Mouse (Mus musculus): ENCODE data around the gene Acsm4. TPM values are rescaled to one million over a fixed set of nuclear protein-coding genes. Genes with fewer than 3 reads are reported as not detected.
A peak's percentile ranks its signal among the peaks of the same experiment; 100 is the strongest.
"Not testable (repeated sequence)": the region's sequence is repeated elsewhere in the genome, so short reads cannot be mapped to it uniquely, and the experiment has no call there.

The Acsm4 gene
- polyA plus RNA-seq, 1 experiment, result not detected

DNA sequence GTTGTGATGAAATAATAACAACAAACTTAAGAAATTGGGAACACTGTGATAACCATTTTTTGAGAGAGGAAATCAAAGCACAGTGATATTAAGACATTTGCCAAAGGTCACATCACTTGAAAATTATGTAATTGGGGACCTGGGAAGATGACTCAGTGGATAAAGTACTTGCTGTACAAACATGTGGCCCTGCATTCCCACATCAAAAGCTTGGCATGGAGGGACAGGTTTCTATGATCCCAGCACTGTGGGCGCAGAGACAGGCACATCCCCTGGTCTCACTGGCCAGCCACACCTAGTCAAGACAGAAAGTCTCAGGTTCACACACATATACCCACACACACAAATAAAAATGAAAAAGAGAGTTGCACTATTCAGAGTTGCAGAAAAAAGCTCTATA lies 5.1 kb downstream of the Acsm4 start:
- H3K27ac ChIP-seq (ENCODE audit: control insufficient read depth, insufficient read depth, low read depth, low read length, poor library complexity), result no peak overlapping the region
- H3K4me1 ChIP-seq (ENCODE audit: control insufficient read depth, insufficient read depth, low read length), result no peaks in the 10 kb centered on the region
- no peak for TF ChIP-seq POLR2A (IDR thresholded peaks at IDR 0.05; ENCODE audit: borderline replicate concordance, control insufficient read depth, low read depth, low read length)
- no peak for TF ChIP-seq CTCF (IDR thresholded peaks at IDR 0.05; ENCODE audit: control insufficient read depth, insufficient read depth, low read length)
- 70% methylated on average over 1 of the region's 1 CpGs for WGBS
- no peak overlapping the region for H3K4me3 ChIP-seq (replicated peaks; ENCODE audit: control insufficient read depth, low read depth, low read length)

DNA sequence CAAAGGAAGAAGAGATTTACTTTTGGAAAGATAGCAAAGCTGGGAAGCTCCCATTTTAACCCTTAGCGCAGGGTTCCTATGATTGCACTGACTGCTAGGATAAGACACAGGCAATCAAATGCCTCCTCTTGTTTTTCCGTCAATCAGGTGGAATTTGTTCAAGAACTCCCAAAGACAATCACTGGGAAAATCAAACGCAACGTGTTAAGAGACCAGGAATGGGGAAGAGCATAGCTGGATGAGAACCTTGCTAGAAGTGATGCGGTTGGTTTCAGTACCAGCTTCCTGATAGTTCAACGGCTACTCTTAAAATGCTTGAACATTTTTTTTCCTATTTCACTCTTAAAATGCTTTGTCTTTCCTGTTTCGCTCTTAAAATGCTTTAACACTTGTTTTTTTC lies 24.3 kb downstream of the Acsm4 start:
- TF ChIP-seq POLR2A (IDR thresholded peaks at IDR 0.05; ENCODE audit: borderline replicate concordance, control insufficient read depth, low read depth, low read length), result no peak
- TF ChIP-seq CTCF (IDR thresholded peaks at IDR 0.05; ENCODE audit: control insufficient read depth, insufficient read depth, low read length), result no peak
- Histone ChIP-seq H3K4me1 (ENCODE audit: control insufficient read depth, insufficient read depth, low read length) (no peaks in the 10 kb centered on the region), H3K4me3 (replicated peaks; ENCODE audit: control insufficient read depth, low read depth, low read length) (no peak overlapping the region), H3K27ac (ENCODE audit: control insufficient read depth, insufficient read depth, low read depth, low read length, poor library complexity) (no peak overlapping the region)
- WGBS, result 83% methylated on average over 7 of the region's 7 CpGs

DNA sequence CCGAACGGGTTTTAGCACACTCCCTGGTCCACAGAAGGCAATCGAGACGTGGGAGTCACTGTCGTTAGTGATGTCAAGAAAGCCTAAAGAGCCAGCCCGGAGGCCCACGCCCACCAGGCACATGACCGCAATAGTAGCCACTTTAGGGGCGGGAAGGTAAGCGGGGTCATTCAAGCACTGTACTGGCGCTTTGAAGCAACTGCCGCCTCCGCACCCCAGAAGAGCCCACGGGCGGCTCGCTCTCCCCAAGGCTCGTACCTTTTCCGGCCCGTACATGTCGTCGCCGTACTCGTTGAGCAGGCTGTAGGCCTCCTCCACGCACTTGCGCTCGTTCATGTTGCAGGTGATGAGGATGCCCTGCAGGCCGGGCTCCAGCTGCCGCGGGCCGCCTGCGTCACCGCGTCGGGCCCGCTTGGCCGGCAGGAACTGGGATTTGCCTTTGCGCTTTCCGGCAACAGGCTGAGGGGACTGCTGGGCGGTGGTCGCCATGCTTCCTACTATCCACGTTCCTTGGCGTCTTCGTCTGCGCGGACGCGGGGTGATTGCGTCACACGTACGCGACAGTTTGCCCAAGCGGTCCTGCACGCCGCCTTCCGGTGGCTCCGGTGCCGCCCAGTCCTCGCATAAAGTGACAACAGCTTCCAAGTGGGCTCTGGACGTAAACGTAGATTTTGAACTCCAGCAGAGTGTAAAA lies 30.6 kb downstream of the Acsm4 start, which contains the start of gene Thumpd1:
Thumpd1 (minus strand) TSS at position 546 of the 694 bp plus-strand sequence.
- H3K27ac ChIP-seq (ENCODE audit: control insufficient read depth, insufficient read depth, low read depth, low read length, poor library complexity), result no peak within 1 kb of the TSS
- under 1% methylated on average over 60 of the region's 60 CpGs for WGBS
- TF ChIP-seq CTCF (IDR thresholded peaks at IDR 0.05; ENCODE audit: control insufficient read depth, insufficient read depth, low read length) (peak; percentile 59; the same call in 1 of the 2 replicates), POLR2A (IDR thresholded peaks at IDR 0.05; ENCODE audit: borderline replicate concordance, control insufficient read depth, low read depth, low read length) (peak; percentile 67; the same call in 1 of the 2 replicates)
- peak within 1 kb of the TSS; percentile 89 for H3K4me3 ChIP-seq (replicated peaks; ENCODE audit: control insufficient read depth, low read depth, low read length)
- no peaks in the 10 kb centered on the region; the same call in 1 of the 2 replicates for H3K4me1 ChIP-seq (ENCODE audit: control insufficient read depth, insufficient read depth, low read length)

DNA sequence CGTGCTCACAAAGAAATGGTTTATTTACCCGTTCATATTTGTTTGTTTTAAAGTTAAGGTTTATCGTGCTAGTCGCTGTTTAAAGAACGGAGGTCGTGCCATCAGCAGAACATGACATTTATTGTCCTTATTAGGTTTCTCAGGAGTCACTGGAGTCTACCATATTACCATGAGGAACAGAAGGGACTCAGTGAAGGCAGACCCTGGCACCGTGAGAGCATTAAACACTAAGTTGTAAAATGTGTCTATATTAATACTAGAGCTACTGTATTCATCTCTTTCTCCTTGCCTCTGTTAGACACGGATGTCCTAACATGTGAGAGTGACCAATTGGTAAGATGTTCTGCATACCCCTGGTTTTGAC lies 31.1 kb downstream of the Acsm4 start:
- 9% methylated on average over 8 of the region's 8 CpGs for WGBS

DNA sequence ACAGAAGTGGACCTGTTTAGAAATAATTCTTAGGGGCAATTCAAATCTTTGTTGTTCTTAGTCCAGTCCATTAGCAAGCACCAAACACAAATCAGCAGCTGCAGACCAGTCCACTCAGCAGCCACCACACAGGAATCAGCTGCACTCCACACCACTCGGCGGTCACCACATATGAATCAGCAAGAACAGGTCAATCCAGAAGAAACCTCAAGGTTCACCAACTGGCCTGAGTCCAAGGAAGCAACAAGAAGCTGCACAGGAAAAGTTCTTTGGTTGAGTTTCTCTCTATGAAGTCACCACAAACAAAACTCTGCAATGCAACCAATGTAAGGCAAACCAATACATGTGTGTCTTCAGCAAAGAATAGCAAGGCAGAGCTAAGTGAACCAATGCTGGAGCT lies 37.8 kb downstream of the Acsm4 start:
- TF ChIP-seq CTCF (IDR thresholded peaks at IDR 0.05; ENCODE audit: control insufficient read depth, insufficient read depth, low read length), result no peak
- no peak for TF ChIP-seq POLR2A (IDR thresholded peaks at IDR 0.05; ENCODE audit: borderline replicate concordance, control insufficient read depth, low read depth, low read length)
- no peak overlapping the region for H3K27ac ChIP-seq (ENCODE audit: control insufficient read depth, insufficient read depth, low read depth, low read length, poor library complexity)
- WGBS, result 54% methylated on average over 2 of the region's 2 CpGs

More for the DNA sequence above, 31.1 kb downstream of the Acsm4 start:
- Histone ChIP-seq H3K27ac (ENCODE audit: control insufficient read depth, insufficient read depth, low read depth, low read length, poor library complexity) (no peak overlapping the region), H3K4me3 (replicated peaks; ENCODE audit: control insufficient read depth, low read depth, low read length) (peak overlapping the region; percentile 89), H3K4me1 (ENCODE audit: control insufficient read depth, insufficient read depth, low read length) (no peaks in the 10 kb centered on the region; the same call in 1 of the 2 replicates)
- TF ChIP-seq POLR2A (IDR thresholded peaks at IDR 0.05; ENCODE audit: borderline replicate concordance, control insufficient read depth, low read depth, low read length) (no peak), CTCF (IDR thresholded peaks at IDR 0.05; ENCODE audit: control insufficient read depth, insufficient read depth, low read length) (no peak)

DNA sequence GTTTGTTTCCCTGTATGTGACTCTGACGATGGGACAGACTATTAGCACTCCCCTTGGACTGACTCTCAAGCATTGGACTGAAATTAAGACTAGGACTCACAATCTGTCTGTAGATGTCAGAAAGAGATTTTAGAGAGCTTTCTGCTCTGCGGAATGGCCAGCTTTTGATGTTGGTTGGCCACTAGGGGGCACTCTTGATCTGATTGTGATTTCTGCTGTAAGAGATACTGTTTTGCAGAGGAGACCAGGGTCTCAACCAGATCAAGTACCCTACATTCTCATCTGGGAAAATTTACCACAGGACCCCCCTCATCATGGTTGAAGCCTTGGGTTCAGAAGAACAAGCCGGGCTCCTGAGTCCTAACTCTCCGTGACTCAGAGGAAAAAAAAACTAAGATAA lies 41.4 kb downstream of the Acsm4 start:
- H3K4me3 ChIP-seq (replicated peaks; ENCODE audit: control insufficient read depth, low read depth, low read length); H3K4me1 ChIP-seq (ENCODE audit: control insufficient read depth, insufficient read depth, low read length); H3K27ac ChIP-seq (ENCODE audit: control insufficient read depth, insufficient read depth, low read depth, low read length, poor library complexity): not testable (repeated sequence)
- WGBS, result 87% methylated on average over 4 of the region's 4 CpGs

More for the DNA sequence above, 37.8 kb downstream of the Acsm4 start:
- Histone ChIP-seq H3K4me3 (replicated peaks; ENCODE audit: control insufficient read depth, low read depth, low read length) (no peak overlapping the region), H3K4me1 (ENCODE audit: control insufficient read depth, insufficient read depth, low read length) (no peaks in the 10 kb centered on the region)

DNA sequence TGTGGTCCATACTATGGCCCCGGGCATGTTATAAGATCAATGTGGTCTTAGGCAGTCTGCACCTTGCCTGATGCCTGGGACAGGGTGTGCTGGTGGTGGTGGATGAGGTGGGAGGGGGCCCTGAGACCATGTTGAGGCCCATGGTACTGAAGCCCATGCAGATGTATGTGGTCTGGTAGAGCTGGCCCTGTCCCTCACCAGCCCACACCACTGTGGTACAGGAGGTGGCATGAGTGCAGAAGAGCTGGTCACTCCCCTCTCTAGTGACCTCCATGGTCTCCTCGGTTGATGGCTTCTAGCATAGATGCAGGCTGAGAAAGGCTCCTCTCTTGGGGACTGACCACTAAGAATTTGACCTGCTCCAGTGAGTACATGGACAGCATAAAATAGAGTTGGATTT lies 49.1 kb downstream of the Acsm4 start:
- Histone ChIP-seq H3K27ac (ENCODE audit: control insufficient read depth, insufficient read depth, low read depth, low read length, poor library complexity) (no peak overlapping the region), H3K4me3 (replicated peaks; ENCODE audit: control insufficient read depth, low read depth, low read length) (no peak overlapping the region), H3K4me1 (ENCODE audit: control insufficient read depth, insufficient read depth, low read length) (no peaks in the 10 kb centered on the region)
- 61% methylated on average over 2 of the region's 2 CpGs for WGBS
- TF ChIP-seq POLR2A (IDR thresholded peaks at IDR 0.05; ENCODE audit: borderline replicate concordance, control insufficient read depth, low read depth, low read length), result no peak
- no peak for TF ChIP-seq CTCF (IDR thresholded peaks at IDR 0.05; ENCODE audit: control insufficient read depth, insufficient read depth, low read length)

DNA sequence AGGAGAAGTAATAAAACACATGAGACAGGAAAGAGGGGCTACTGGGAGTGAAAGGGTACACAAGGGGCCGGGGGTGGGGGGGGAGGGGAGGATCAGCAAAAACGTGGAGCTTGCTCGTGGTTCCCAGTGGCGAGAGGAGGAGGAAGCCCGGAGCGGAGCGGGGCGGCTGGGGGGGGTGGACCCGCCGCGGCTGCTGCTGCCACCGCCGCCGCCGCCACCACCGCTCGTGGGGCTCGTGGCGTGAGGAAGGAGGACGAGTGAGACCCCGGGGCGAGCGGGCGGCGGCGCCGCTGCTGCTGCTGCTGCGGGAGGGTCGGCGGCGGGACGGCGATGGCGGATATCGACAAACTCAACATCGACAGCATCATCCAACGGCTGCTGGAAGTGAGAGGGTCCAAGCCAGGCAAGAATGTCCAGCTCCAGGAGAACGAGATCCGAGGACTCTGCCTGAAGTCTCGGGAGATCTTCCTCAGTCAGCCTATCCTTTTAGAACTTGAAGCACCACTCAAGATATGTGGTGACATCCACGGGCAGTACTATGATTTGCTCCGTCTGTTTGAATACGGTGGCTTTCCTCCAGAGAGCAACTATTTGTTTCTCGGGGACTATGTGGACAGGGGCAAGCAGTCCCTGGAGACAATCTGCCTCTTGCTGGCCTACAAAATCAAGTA lies 50.1 kb downstream of the Acsm4 start:
- 4% methylated on average over 41 of the region's 44 CpGs for WGBS
- H3K4me3 ChIP-seq (replicated peaks; ENCODE audit: control insufficient read depth, low read depth, low read length); H3K27ac ChIP-seq (ENCODE audit: control insufficient read depth, insufficient read depth, low read depth, low read length, poor library complexity); H3K4me1 ChIP-seq (ENCODE audit: control insufficient read depth, insufficient read depth, low read length): not testable (repeated sequence)
